Mouse (Mus musculus) brain, embryonic 14.5 days (tissue): ENCODE measurements at regions not wholly inside any gene's neighbourhood (a gene's known extent, or its start where the extent isn't known, plus 50 kb on each side); places are given as distances from the start of the nearest gene placed in this dataset.
"Not testable (repeated sequence)": the region's sequence is repeated elsewhere in the genome, so short reads cannot be mapped to it uniquely, and the experiment has no call there.

Experiments used
- DNase-seq: peaks from one replicate; pipeline ENCODE4 v3.0.0-alpha.2; 2011; ENCODE audit warnings: low read depth
- CTCF ChIP-seq: fragments of 200-500 bp; IDR thresholded peaks from 2 replicates; pipeline ENCODE4 v1.5.1; 2012; ENCODE audit warnings: inconsistent platforms, mild to moderate bottlenecking, moderate library complexity, borderline replicate concordance; ENCODE audit not compliant: insufficient read depth, insufficient read length; ENCODE audit errors: extremely low read depth
- POLR2A ChIP-seq: fragments of 200-500 bp; IDR thresholded peaks from 2 replicates; pipeline ENCODE4 v1.6.1; 2012; ENCODE audit warnings: mild to moderate bottlenecking, inconsistent platforms, borderline replicate concordance; ENCODE audit not compliant: poor library complexity, insufficient read depth, insufficient read length, severe bottlenecking; ENCODE audit errors: extremely low read depth

DNA sequence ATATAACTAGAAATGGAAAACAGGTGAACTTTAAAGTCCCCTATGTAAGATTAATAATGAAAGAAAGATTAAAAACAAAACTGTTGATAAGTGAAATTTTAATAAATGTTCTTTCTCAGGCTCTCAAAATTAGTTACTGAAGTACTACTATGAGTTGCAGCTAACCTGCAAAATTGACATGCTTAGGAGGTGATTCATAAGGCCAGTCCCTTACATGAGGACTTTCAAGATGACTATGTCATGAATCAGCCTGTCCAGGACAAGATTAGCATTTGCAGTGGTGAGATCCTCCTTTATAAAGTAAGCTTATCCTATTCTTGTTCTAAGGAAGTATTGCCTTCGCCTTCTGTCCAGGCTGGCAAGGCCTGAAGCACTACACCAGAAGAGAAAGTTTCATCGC is 542.1 kb upstream of the Mms22l start:
- no peak for TF ChIP-seq POLR2A
- no peak for TF ChIP-seq CTCF
- no peak for DNase-seq

DNA sequence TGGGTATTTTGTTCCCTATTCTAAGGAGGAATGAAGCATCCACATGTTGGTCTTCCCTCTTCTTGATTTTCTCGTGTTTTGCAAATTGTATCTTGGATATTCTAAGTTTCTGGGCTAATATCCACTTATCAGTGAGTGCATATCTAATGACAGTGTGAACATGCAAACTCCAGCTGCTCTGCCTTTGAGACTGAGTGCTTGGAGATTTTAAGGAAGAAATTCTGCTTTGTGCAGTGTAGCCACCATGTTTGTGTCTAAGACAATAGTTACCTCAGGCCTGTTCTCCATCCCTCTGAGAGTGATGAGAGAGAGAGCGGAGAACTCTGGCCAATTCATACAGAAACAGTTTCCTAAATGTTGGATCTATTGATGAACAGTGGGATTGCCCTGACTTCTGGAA is 514.1 kb upstream of the Mms22l start:
- not testable (repeated sequence) for DNase-seq

DNA sequence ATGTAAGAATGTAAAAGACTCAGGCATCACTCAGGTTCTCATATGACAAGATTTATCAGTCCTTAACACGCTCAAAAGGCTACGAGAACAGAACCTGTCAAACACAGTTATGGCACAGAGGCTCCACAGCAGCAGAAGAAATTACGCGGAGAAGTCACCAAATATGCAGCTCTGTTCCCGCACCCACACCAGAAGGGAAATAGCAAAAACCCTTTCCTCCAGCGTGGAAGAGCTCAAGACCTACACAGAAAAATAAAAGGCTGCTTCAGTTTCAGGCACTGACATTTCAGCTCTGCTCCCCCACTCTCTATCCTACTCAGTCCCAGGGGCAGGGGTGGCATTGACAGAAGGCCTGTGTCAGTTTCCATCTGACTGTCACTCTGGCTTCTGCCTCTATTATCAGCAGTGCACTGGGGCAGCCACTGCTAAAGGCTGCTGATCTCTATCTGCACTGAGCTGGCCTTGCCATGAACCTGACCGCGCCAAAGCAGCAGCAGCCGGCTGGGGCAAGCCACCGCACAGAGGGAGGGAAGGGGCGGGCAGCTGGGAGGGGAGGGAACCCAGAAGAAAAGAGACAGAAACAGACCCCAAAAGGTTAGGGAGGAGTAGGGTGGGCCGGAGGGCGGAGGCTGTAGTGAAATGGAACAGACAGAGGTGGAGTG is 513.3 kb upstream of the Mms22l start:
- TF ChIP-seq POLR2A, result no peak
- no peak for TF ChIP-seq CTCF
- DNase-seq, result peak; percentile 95

DNA sequence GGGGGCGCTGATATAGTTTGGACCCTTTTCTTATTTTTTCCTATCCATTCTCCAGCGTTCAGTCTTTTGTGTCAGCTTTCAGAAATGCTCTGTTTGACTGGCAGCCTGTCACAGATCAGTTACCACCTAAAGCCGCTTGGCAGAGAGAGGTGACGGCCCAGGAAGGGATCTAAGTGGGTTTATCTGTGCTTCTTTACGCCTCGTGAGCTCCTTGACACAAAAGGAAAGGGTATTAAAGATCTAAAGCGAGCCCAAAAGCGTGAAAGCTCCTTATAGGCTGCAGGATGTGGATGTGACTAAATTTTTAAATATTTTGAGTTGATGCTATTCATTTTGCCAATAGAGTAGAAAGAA is 512.8 kb upstream of the Mms22l start:
- DNase-seq, result no peak

DNA sequence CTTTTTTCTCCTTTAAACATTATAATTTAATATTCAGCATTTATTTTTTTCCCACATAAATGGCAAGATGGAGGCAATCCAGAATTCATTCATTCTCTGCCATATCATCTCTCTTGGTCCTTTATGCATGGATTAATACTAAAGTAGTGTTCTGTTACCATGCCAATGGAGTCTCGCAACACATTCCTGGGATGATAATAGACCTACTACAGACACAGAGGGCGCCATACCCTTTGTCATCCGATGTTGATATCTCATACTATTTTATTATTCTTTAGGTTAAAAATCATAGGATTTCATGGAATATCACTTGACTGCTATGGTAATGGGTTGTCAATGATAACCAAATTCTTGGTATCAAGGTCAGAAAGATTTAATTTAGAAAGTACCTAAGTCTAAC is 512.2 kb upstream of the Mms22l start:
- TF ChIP-seq POLR2A, result no peak
- no peak for TF ChIP-seq CTCF
- DNase-seq, result peak; percentile 64

More for the DNA sequence above, 512.8 kb upstream of the Mms22l start:
- TF ChIP-seq CTCF, result no peak
- no peak for TF ChIP-seq POLR2A

DNA sequence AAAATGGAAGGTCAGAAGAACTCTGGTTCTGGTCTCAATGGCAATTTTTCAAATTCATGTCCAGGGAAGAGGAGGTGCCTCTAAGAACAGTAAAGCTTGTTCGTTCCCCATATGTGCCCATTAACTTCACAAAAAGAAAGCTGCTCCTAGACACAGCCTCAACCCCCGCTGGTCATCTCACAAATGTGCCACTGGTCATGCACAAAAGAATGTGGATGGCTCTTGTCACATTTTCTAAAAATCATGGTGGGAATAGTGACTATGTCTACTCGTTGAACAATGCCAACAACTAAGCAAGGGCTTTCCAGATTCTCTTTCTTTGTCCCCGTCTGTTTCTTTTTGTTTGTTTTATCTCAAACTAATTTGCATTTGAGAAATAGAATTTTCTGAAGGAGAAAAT is 510.3 kb upstream of the Mms22l start:
- TF ChIP-seq CTCF, result no peak
- TF ChIP-seq POLR2A, result no peak
- DNase-seq, result peak; percentile 49

DNA sequence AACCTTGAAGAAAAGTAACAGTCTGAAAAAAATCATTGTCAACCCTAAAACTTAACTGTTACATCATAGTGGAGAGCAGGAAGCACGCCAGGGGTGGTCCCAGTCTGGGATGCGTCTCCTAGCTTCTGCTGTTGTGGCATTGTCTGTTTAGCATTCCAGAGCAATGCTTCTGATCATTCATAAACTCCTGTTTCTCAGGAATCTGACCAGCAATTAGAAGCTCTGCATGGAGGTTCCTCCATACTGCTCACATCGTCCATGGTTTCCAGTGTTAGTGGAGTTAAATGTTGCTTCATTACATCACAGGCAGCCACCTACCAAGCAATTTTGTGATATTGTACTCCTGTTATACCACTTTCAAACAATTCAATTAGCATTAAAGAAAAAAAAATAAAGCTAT is 502.4 kb upstream of the Mms22l start:
- DNase-seq, result peak; percentile 50
- TF ChIP-seq CTCF (no peak), POLR2A (no peak)

DNA sequence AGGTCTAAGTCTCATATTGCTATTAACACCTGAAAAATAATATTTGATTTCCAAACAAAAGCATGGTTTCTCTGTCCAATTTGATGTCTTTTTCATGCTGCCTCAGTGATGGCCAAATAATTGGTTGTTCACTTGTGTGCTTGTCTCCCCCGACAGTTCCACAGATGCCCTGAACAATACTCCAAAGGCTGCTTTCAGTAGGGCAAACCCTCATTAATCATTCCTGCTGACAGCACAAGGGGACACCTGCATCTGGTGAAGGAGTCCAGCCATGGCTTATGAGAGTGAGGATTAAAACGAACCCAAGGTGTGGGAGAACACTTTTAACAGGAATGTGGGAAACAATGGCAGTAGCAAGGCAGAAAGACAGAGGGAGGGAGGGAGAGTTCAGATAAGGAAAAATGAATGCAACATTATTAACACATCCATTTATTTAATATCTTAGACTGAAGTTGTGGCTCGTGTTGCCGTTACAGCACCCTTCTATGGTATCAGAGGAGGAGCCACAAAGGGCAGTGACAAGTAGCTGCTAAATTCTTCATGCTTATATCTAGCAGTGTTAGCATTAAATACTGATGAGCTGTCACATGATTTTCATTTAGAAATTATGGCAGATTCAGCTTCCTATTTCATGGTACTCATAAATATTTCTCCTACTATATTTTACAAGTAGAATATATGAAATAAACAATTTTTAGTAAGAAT is 501.8 kb upstream of the Mms22l start:
- DNase-seq, result peak; percentile 88
- TF ChIP-seq CTCF, result no peak
- no peak for TF ChIP-seq POLR2A

DNA sequence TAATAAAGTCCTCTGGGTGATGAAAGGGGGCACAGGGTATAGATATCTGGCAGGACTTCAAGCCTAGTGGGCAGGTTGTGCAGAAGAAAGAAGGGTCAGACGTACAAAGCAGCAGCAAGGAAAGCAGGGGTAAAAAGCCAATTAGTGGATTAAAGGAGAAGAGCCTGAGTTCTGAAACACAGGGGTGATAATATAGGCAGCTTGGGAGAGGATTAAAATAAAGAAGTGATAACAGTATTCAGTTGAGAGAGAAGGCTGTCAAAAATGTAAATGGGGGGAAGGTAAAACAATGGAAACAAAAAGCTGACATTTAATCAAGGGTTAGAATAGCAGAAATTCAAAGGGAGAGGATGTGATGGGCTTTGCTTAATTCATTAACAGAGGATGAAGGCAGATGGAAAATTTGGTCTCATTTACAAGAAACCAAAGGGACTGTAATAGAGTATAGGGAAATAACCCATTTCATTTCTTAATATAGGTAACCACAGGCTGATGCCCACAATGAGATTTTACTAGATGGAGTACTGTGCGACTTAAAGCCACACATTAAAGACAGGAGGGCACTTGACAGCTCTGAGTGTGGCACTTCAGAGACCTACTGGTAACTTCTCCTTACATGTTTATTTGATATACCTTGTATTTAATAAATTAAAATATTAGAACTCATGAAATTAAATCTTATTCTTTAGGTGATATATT is 489.8 kb upstream of the Mms22l start:
- DNase-seq, result peak; percentile 73

DNA sequence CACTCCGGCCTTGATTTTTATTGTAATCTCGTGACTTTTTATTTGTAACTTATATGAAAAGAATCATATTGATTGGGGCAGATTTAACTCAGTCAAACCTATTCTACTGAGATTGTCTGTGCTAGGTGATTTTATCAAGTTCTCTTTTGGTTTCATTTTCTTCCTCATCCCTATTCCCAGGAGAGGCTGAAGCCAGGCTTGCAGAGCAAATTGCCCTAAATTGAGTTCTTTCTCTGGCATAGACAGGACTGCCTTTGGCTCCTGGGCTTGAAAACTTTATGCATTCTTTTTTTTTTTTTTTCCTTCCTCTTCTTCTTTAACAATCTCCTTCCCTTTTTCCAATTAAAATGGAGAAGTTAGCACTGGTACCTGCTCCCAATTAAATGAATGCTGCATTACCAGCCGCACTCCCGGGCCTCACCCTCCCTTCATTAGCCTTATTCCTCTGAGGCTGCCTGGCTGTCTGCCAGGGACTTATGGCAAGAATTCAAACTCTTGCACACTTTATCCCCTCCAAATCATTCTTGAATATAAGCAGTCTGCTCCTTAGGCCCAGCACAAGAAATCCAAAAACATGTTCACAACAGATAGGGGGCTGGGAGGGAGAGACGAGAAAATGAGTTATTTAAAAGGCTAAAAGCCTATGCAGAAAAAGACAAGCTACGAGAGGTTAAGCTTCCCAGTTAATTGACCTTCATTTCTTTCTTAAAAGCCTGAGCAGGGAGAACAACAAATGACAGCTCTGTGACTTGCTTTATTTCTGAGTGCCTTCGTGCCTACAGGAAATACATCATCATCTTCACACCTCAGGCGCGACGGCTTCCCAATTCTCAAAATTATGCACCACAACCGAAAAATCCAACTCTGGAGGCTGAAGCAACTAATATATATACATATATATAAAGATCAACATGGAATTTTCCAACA is 476.8 kb upstream of the Mms22l start:
- TF ChIP-seq CTCF (no peak), POLR2A (no peak)

More for the DNA sequence above, 489.8 kb upstream of the Mms22l start:
- TF ChIP-seq POLR2A, result no peak
- no peak for TF ChIP-seq CTCF

More for the DNA sequence above, 476.8 kb upstream of the Mms22l start:
- peak; percentile 97 for DNase-seq
